In the genomic region with DNA sequence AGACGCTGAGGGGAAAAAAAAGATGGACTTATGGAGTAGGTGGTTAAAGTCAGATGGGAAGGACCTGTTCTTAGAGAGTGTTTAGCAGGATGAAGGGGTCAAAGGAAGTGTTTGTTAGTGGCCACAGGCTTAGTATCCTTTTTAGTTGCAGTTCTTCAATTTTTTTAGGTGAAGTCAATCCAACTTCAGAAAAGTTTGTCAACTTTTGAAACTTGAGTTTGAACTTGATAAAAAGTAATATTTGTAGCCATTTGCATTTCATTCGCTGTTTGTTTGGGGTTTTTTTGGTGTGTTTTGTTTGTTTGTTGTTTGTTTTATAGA, we compare ENCODE assay signal across 8 mouse cellular contexts. TPM values are rescaled to one million over a fixed set of nuclear protein-coding genes. Genes with fewer than 3 reads are reported as not detected.
DNase-seq lines count a peak whose midpoint lies in the region; ATAC-seq and TF ChIP-seq lines count a peak whose summit lies in the region.

No protein-coding gene starts in this region.

- no peak for TF ChIP-seq EP300 in heart, postnatal 0 days (IDR thresholded peaks at IDR 0.05; ENCODE audit: low read depth)

- H3K9ac ChIP-seq in heart, postnatal 0 days (replicated peaks; ENCODE audit: low read depth, low read length), result peak overlapping the region; percentile 80; the same call in 1 of the 2 replicates
- H3K9ac ChIP-seq in hindbrain, embryonic 12.5 days, result peak overlapping the region; percentile 94; the same call in 1 of the 2 replicates
- H3K9ac ChIP-seq in midbrain, embryonic 11.5 days (ENCODE audit: low read length), result peak overlapping the region; percentile 73; the same call in 1 of the 2 replicates

- H3K4me3 ChIP-seq in heart, postnatal 0 days (ENCODE audit: low read depth, low read length), result peak overlapping the region; percentile 77
- peak overlapping the region; percentile 72 for H3K4me3 ChIP-seq in bone marrow macrophage, adult 2 months (ENCODE audit: insufficient read depth, low read length)
- H3K4me3 ChIP-seq in hindbrain, embryonic 12.5 days, result peak overlapping the region; percentile 91
- H3K4me3 ChIP-seq in midbrain, embryonic 11.5 days (ENCODE audit: low read depth, low read length), result peak overlapping the region; percentile 69

- H3K36me3 ChIP-seq in heart, postnatal 0 days (replicated peaks; ENCODE audit: control insufficient read depth, insufficient read depth, low read length), result peaks cover 15% of the 10 kb centered on the region; the same call in 1 of the 2 replicates
- H3K36me3 ChIP-seq in hindbrain, embryonic 12.5 days, result peaks cover 14% of the 10 kb centered on the region
- H3K36me3 ChIP-seq in midbrain, embryonic 11.5 days (ENCODE audit: control insufficient read depth, insufficient read depth, low read length), result no peaks in the 10 kb centered on the region

- H3K4me1 ChIP-seq in heart, postnatal 0 days (ENCODE audit: control insufficient read depth, insufficient read depth), result 0 out of 2 replicates have a peak, but pooled peaks cover 3% of the 10 kb centered on the region
- peaks cover 17% of the 10 kb centered on the region for H3K4me1 ChIP-seq in bone marrow macrophage, adult 2 months (ENCODE audit: control insufficient read depth, insufficient read depth, low read length)
- H3K4me1 ChIP-seq in hindbrain, embryonic 12.5 days, result peaks cover 15% of the 10 kb centered on the region
- H3K4me1 ChIP-seq in midbrain, embryonic 11.5 days (ENCODE audit: control insufficient read depth, insufficient read depth, low read length), result peaks cover 9% of the 10 kb centered on the region

- peak overlapping the region; percentile 85 for H3K4me2 ChIP-seq in heart, postnatal 0 days (ENCODE audit: low read depth, low read length)
- H3K4me2 ChIP-seq in hindbrain, embryonic 12.5 days (replicated peaks), result peak overlapping the region; percentile 93
- peak overlapping the region; percentile 92 for H3K4me2 ChIP-seq in midbrain, embryonic 11.5 days

- 43% methylated on average over 2 of the region's 2 CpGs for WGBS in heart, postnatal 0 days
- WGBS in hindbrain, embryonic 12.5 days, result 53% methylated on average over 2 of the region's 2 CpGs
- WGBS in midbrain, embryonic 11.5 days, result 60% methylated on average over 2 of the region's 2 CpGs

- H3K27ac ChIP-seq in heart, postnatal 0 days (ENCODE audit: low read depth), result peak overlapping the region; percentile 96
- peak overlapping the region; percentile 98 for H3K27ac ChIP-seq in bone marrow macrophage, adult 2 months (ENCODE audit: insufficient read depth, low read depth, low read length)
- H3K27ac ChIP-seq in hindbrain, embryonic 12.5 days, result no peak overlapping the region
- H3K27ac ChIP-seq in midbrain, embryonic 11.5 days (ENCODE audit: low read depth, low read length), result no peak overlapping the region

- DNase-seq in heart, postnatal 0 days (ENCODE audit: low spot score), result no peak
- DNase-seq in heart, postnatal 14 days, result no peak
- peak; percentile 54 for DNase-seq in midbrain, embryonic 11.5 days (ENCODE audit: low spot score, missing footprints)
- DNase-seq in embryo, embryonic 10 days (ENCODE audit: low spot score), result no peak
- DNase-seq in thymus, postnatal 25 days, result no peak
- no peak for DNase-seq in layer of hippocampus, adult 9-10 months (ENCODE audit: low spot score)

- no peak for ATAC-seq in heart, postnatal 0 days (ENCODE audit: insufficient read depth, low read depth)
- no peak for ATAC-seq in hindbrain, embryonic 12.5 days (ENCODE audit: low FRiP score)
- ATAC-seq in midbrain, embryonic 11.5 days (ENCODE audit: low FRiP score), result no peak

- TF ChIP-seq CTCF in heart, postnatal 0 days (IDR thresholded peaks at IDR 0.05; ENCODE audit: low read depth), result no peak
- no peak for TF ChIP-seq CTCF in bone marrow macrophage, adult 2 months (IDR thresholded peaks at IDR 0.05; ENCODE audit: low read depth, low read length)

- no peaks in the 10 kb centered on the region for H3K9me3 ChIP-seq in heart, postnatal 0 days (replicated peaks; ENCODE audit: control insufficient read depth, low read length)
- no peaks in the 10 kb centered on the region for H3K9me3 ChIP-seq in hindbrain, embryonic 12.5 days (replicated peaks)
- H3K9me3 ChIP-seq in midbrain, embryonic 11.5 days (ENCODE audit: control insufficient read depth, low read length), result no peaks in the 10 kb centered on the region; the same call in 1 of the 2 replicates

- TF ChIP-seq POLR2A in bone marrow macrophage, adult 2 months (IDR thresholded peaks at IDR 0.05; ENCODE audit: borderline replicate concordance, low read depth, low read length), result no peak

- H3K27me3 ChIP-seq in heart, postnatal 0 days (ENCODE audit: control insufficient read depth, insufficient read depth, low read length), result no peaks in the 10 kb centered on the region
- H3K27me3 ChIP-seq in hindbrain, embryonic 12.5 days, result no peaks in the 10 kb centered on the region
- H3K27me3 ChIP-seq in midbrain, embryonic 11.5 days (ENCODE audit: control insufficient read depth, insufficient read depth, low read length), result no peaks in the 10 kb centered on the region

- intact Hi-C loops in heart, postnatal 14 days (cut with DNase I), result loop anchor here (2.0 to 5.0 kb wide), 4 partner anchors 19 to 83 kb away; a partner anchor contains a TSS

RNA-seq across cellular contexts. Expression of a gene that starts 1.2 kb away (rescaled TPM):
- total RNA-seq in heart, postnatal 0 days (2014; rRNA removed; ENCODE audit: low replicate concordance), result 14.4 and 20.8 TPM in 2 replicates
- 12.4 and 13.3 TPM in 2 replicates for polyA plus RNA-seq in heart, postnatal 0 days (2015; fragmentation: Nextera tagmentation; extraction: Ambion mirVana)
- 10 to 100 TPM; 26.7 to 36.3 TPM for total RNA-seq in heart, postnatal 14 days (2021)
- 43.2 and 48.3 TPM in 2 replicates for polyA plus RNA-seq in bone marrow macrophage, adult 2 months (2012; ENCODE audit: insufficient read depth, insufficient read length, missing spikeins)
- 26.8 and 30.9 TPM in 2 replicates for polyA plus RNA-seq in hindbrain, embryonic 12.5 days (2016; fragmentation: Nextera tagmentation; extraction: Ambion mirVana)
- polyA plus RNA-seq in midbrain, embryonic 11.5 days (2014; fragmentation: Nextera tagmentation; extraction: Ambion mirVana), result 17.6 and 18.9 TPM in 2 replicates

Comparison
In these comparisons a context has a peak if more than half of its experiments do, and no peak if none do; other contexts are left out.
1. H3K27ac ChIP-seq: peak in heart, postnatal 0 days (single experiment) and bone marrow macrophage, adult 2 months (single experiment); none in hindbrain, embryonic 12.5 days (single experiment) and midbrain, embryonic 11.5 days (single experiment).
2. Peak in every context shown above with its lines, with median percentiles within 50 percentile points of each other: H3K4me2 ChIP-seq, H3K4me3 ChIP-seq and H3K9ac ChIP-seq.